Mouse (Mus musculus) embryo, embryonic 11 days (tissue): ENCODE measurements around the gene Polr2b.

ENCODE experiments used
- DNase-seq: peaks from one replicate; pipeline ENCODE4 v3.0.0-alpha.2; 2015

Gene Polr2b

DNA sequence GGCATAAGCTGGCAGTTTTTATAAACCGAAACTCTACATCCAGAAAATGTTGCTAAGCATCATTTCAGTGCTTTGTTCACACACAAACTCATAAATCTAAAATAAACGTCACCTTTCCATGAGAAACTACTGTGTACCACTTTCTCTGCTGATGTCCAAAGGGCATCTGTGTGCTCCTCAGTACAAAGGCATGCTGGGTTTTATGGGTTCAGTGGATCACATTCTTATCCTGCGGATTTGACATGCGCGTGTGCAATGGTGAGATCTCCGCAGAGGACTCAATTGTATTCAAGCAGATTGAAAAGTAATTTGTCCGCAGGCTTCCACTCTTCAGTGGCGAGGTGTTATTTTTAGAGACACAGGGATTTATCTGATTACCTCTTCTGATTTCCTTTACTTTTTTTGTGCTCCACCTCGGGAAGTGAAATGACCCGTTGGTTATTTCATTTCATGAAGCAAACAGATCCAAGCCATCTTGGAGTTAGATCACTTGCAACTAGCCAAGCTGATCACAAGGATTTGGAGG is 83.2 kb downstream of the Polr2b start:
- no peak for DNase-seq

DNA sequence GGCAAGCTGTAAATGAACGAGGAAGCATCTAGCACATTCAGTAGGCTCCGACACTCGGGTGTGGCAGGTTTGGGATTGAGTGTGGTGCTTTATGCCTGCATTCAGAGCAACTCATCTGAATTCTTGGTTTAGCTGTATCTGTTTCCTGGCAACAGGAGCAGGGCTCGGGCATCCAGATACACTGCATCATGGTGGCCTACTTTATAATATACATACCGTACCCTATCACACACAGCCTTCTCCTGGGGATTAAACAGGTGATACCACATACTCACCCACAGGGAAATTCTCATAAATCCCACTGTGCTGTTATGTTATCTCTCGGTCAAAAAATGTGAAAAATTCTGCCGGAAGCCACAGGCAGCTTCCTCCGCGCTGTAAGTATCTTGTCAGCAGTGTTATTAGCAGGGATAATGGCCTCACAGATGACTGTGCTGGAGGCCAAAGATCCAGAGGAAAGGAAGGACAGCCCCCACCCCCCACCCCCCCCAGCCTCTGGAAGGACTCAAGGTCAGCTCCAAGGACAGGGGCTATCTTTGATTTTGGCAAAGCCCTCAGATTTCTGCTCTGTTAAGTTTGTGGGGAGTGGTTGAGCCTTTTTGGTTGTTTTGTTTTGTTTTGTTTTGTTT is 84.2 kb downstream of the Polr2b start:
- DNase-seq: no peak

DNA sequence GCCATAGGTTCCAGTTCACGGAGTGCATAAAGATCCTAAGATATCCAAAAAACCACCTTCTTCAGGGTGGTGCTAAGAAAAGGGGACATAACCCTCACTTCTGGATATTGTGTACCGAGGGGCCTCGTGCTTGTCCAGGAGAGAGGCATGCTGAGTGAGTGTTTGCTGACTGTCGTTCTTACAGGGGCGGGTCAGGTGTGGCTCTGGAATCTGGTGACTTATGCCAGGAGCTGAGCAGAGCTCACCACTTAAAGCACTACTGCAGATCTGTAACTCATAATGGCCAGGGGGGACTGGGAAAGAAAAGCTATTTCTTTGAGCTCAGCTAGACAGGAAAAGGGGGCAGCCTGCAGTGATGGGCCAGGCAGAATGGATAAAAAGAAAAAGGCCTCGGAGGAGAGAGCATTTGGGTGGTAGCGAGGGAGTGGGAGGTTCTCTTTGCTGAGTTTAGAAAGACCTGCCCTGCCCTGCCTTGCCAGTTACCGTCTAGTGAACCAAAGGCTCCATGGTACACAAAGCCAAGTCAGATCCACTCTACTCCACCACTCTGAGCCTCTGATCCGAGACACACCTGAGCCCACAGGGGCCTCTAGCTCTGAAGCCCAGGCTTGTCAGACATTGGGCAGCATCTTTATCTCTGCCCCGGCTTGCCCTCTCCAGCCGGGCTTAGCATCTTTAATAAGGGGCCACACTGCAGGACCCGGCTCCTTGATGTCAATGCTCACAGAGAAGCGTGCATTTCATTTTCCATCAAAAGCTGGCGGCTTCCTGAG is 88.5 kb downstream of the Polr2b start:
- DNase-seq: no peak
